Mouse (Mus musculus): ENCODE data around the gene Stat3.

Stat3 gene

GRCm38 (mm10) chr11:100939512-100940151, at the start of gene Stat3:
Stat3 (minus strand) TSS chr11:100939540.
- peak; percentile 99 to 100 for DNase-seq (ENCODE audit: inconsistent age in 2 of 2, low spot score in 1 of 2)

GRCm38 (mm10) chr11:100988674-100989073, 49.3 kb upstream of the Stat3 start:
- DNase-seq (ENCODE audit: inconsistent age in 2 of 2, low spot score in 1 of 2), result no peak

- peak in 1 of 2 experiments; percentile 37 for DNase-seq (ENCODE audit: inconsistent age in 2 of 2, low spot score in 1 of 2)
Measured at GRCm38 (mm10) chr11:100985607-100986006, 46.3 kb upstream of the Stat3 start.

GRCm38 (mm10) chr11:100983778-100984131, 44.4 kb upstream of the Stat3 start:
- no peak for DNase-seq (ENCODE audit: inconsistent age in 2 of 2, low spot score in 1 of 2)

- DNase-seq (ENCODE audit: inconsistent age in 2 of 2, low spot score in 1 of 2), result peak; percentile 84 to 96
Measured at GRCm38 (mm10) chr11:100983125-100983777, 43.9 kb upstream of the Stat3 start.

GRCm38 (mm10) chr11:100982087-100982486, 42.7 kb upstream of the Stat3 start:
- no peak for DNase-seq (ENCODE audit: inconsistent age in 2 of 2, low spot score in 1 of 2)

GRCm38 (mm10) chr11:100981236-100981635, 41.9 kb upstream of the Stat3 start:
- peak in 1 of 2 experiments; percentile 89 for DNase-seq (ENCODE audit: inconsistent age in 2 of 2, low spot score in 1 of 2)

- no peak for DNase-seq (ENCODE audit: inconsistent age in 2 of 2, low spot score in 1 of 2)
Measured at GRCm38 (mm10) chr11:100980438-100980837, 41.1 kb upstream of the Stat3 start.

GRCm38 (mm10) chr11:100979887-100980286, 40.5 kb upstream of the Stat3 start:
- peak in 1 of 2 experiments; percentile 69 for DNase-seq (ENCODE audit: inconsistent age in 2 of 2, low spot score in 1 of 2)

- peak; percentile 36 to 79 for DNase-seq (ENCODE audit: inconsistent age in 2 of 2, low spot score in 1 of 2)
Measured at GRCm38 (mm10) chr11:100975241-100975640, 35.9 kb upstream of the Stat3 start.

GRCm38 (mm10) chr11:100974381-100974970, 35.1 kb upstream of the Stat3 start:
- peak; percentile 80 to 88 for DNase-seq (ENCODE audit: inconsistent age in 2 of 2, low spot score in 1 of 2)

- DNase-seq (ENCODE audit: inconsistent age in 2 of 2, low spot score in 1 of 2), result no peak
Measured at GRCm38 (mm10) chr11:100973245-100973644, 33.9 kb upstream of the Stat3 start.

- DNase-seq (ENCODE audit: inconsistent age in 2 of 2, low spot score in 1 of 2), result peak; percentile 14 to 65
Measured at GRCm38 (mm10) chr11:100971455-100971854, 32.1 kb upstream of the Stat3 start.

- peak; percentile 97 to 99 for DNase-seq (ENCODE audit: inconsistent age in 2 of 2, low spot score in 1 of 2)
Measured at GRCm38 (mm10) chr11:100970557-100970937, 31.2 kb upstream of the Stat3 start, which contains the start of gene Cavin1. Cavin1 (minus strand) TSS chr11:100970887.

- peak in 1 of 2 experiments; percentile 83 for DNase-seq (ENCODE audit: inconsistent age in 2 of 2, low spot score in 1 of 2)
Measured at GRCm38 (mm10) chr11:100969744-100970556, 30.6 kb upstream of the Stat3 start.

- DNase-seq (ENCODE audit: inconsistent age in 2 of 2, low spot score in 1 of 2), result peak; percentile 61 to 89
Measured at GRCm38 (mm10) chr11:100969189-100969743, 29.9 kb upstream of the Stat3 start.

GRCm38 (mm10) chr11:100968501-100968900, 29.2 kb upstream of the Stat3 start:
- peak in 1 of 2 experiments; percentile 51 for DNase-seq (ENCODE audit: inconsistent age in 2 of 2, low spot score in 1 of 2)

GRCm38 (mm10) chr11:100967881-100968420, 28.6 kb upstream of the Stat3 start:
- DNase-seq (ENCODE audit: inconsistent age in 2 of 2, low spot score in 1 of 2), result peak in 1 of 2 experiments; percentile 52

GRCm38 (mm10) chr11:100967376-100967775, 28.0 kb upstream of the Stat3 start:
- peak in 1 of 2 experiments; percentile 49 for DNase-seq (ENCODE audit: inconsistent age in 2 of 2, low spot score in 1 of 2)

- DNase-seq (ENCODE audit: inconsistent age in 2 of 2, low spot score in 1 of 2), result peak in 1 of 2 experiments; percentile 25
Measured at GRCm38 (mm10) chr11:100965760-100966159, 26.4 kb upstream of the Stat3 start.

All from adrenal gland, adult (tissue).